Mouse (Mus musculus) small intestine, adult 2 months (tissue): Measurements from ENCODE around the gene 2210011C24Rik. TPM values are rescaled to one million over a fixed set of nuclear protein-coding genes. Genes with fewer than 3 reads are reported as not detected.

Experiments used
- H3K27ac ChIP-seq: fragments of 200-500 bp; 2 replicates; pipeline ENCODE4 v1.5.1; 2012; ENCODE audit warnings: low read depth, low read length, control low read depth, inconsistent platforms; ENCODE audit not compliant: insufficient read depth
- H3K27me3 ChIP-seq: fragments of 200-500 bp; 2 replicates; pipeline ENCODE4 v1.6.1; 2012; ENCODE audit warnings: mild to moderate bottlenecking, moderate library complexity, low read length, inconsistent platforms; ENCODE audit not compliant: control insufficient read depth, insufficient read depth
- H3K36me3 ChIP-seq: fragments of 200-500 bp; 2 replicates; pipeline ENCODE4 v1.6.1; 2012; ENCODE audit warnings: mild to moderate bottlenecking, low read length, control low read depth, inconsistent platforms; ENCODE audit not compliant: control insufficient read depth, insufficient read depth
- H3K4me1 ChIP-seq: fragments of 200-500 bp; 2 replicates; pipeline ENCODE4 v1.6.1; 2012; ENCODE audit warnings: low read length, inconsistent platforms, mixed read lengths; ENCODE audit not compliant: control insufficient read depth, insufficient read depth, insufficient read length
- H3K4me3 ChIP-seq: fragments of 200-500 bp; 2 replicates; pipeline ENCODE4 v1.5.1; 2012; ENCODE audit warnings: low read depth, mild to moderate bottlenecking, control low read depth, inconsistent platforms, low read length, moderate library complexity
- CTCF ChIP-seq: fragments of 200-500 bp; IDR thresholded peaks from 2 replicates; pipeline ENCODE4 v1.5.1; 2012; ENCODE audit warnings: low read depth, mild to moderate bottlenecking, control low read depth, inconsistent platforms, low read length, moderate library complexity, mixed read lengths; ENCODE audit not compliant: insufficient replicate concordance, insufficient read length; ENCODE audit errors: extremely low read depth
- POLR2A ChIP-seq: fragments of 200-500 bp; IDR thresholded peaks from 2 replicates; pipeline ENCODE4 v1.6.1; 2012; ENCODE audit warnings: low read depth, mild to moderate bottlenecking, control low read depth, inconsistent platforms, low read length, moderate library complexity
- WGBS: fragments of 180-500 bp; shearing (Covaris S2); methylation state at CpG from one replicate; pipeline ENCODE4 v1.1.7; 2018; 5-methylcytosine and 5-hydroxymethylcytosine counted together
- polyA plus RNA-seq: library from polyadenylated mRNA; depleted of rRNA; stranded (reverse); fragments of >200 nt; gene quantifications from 2 replicates; pipeline ENCODE4 v1.2.3, GENCODE M21; 2012; rRNA removed

Gene 2210011C24Rik
- polyA plus RNA-seq, 1 experiment = 13.5 TPM

- 1% methylated on average over 93 of the region's 94 CpGs for WGBS
- Histone ChIP-seq H3K4me1 (peaks cover 12% of the 10 kb centered on the region; the same call in 1 of the 2 replicates), H3K27me3 (no peaks in the 10 kb centered on the region), H3K27ac (peak within 1 kb of the TSS; percentile 62), H3K36me3 (no peaks in the 10 kb centered on the region), H3K4me3 (peak within 1 kb of the TSS; percentile 95)
- TF ChIP-seq POLR2A (0 out of 2 replicates have a peak, but pooled peaks have one; percentile 58), CTCF (no peak)
Observed at GRCm38 (mm10) chr8:83972150-83973120, 39.5 kb downstream of the 2210011C24Rik start, which contains the start of gene Prkaca. Prkaca (plus strand) TSS chr8:83972993.

GRCm38 (mm10) chr8:83971661-83972060 lies 40.3 kb downstream of the 2210011C24Rik start:
- peak overlapping the region; percentile 62 for H3K27ac ChIP-seq
- H3K4me1 ChIP-seq = 0 out of 2 replicates have a peak, but pooled peaks cover 9% of the 10 kb centered on the region
- WGBS = 73% methylated on average over 6 of the region's 6 CpGs

GRCm38 (mm10) chr8:83971121-83971520 lies 40.9 kb downstream of the 2210011C24Rik start:
- H3K4me3 ChIP-seq = no peak overlapping the region
- H3K36me3 ChIP-seq = 0 out of 2 replicates have a peak, but pooled peaks cover 2% of the 10 kb centered on the region
- H3K27ac ChIP-seq = no peak overlapping the region
- WGBS = 89% methylated on average over 4 of the region's 4 CpGs
- H3K27me3 ChIP-seq = no peaks in the 10 kb centered on the region
- no peak for TF ChIP-seq POLR2A
- TF ChIP-seq CTCF = no peak
- 0 out of 2 replicates have a peak, but pooled peaks cover 9% of the 10 kb centered on the region for H3K4me1 ChIP-seq

More at GRCm38 (mm10) chr8:83971661-83972060, 40.3 kb downstream of the 2210011C24Rik start:
- Histone ChIP-seq H3K36me3 (0 out of 2 replicates have a peak, but pooled peaks cover 1% of the 10 kb centered on the region), H3K27me3 (no peaks in the 10 kb centered on the region), H3K4me3 (no peak overlapping the region)
- TF ChIP-seq CTCF = no peak
- no peak for TF ChIP-seq POLR2A

DNA sequence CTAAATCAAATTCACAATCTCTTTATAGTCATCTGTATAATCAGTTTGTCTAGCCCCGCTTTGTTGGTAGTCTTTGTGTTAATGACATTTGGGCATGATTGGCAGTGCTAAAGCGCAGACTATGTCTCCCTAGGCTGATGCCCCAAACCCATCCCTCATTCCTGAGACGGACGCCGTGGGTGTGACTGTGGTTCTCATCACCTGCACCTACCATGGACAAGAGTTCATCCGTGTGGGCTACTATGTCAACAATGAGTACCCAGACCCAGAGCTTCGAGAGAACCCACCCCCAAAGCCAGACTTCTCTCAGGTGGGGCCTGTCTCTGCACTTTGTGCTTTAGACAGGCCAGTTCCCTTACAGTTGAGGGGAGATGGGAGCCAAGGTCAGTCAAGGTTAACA lies 44.3 kb downstream of the 2210011C24Rik start:
- Histone ChIP-seq H3K4me3 (no peak overlapping the region), H3K4me1 (0 out of 2 replicates have a peak, but pooled peaks cover 2% of the 10 kb centered on the region), H3K27me3 (no peaks in the 10 kb centered on the region), H3K36me3 (0 out of 2 replicates have a peak, but pooled peaks cover 2% of the 10 kb centered on the region), H3K27ac (no peak overlapping the region)
- 92% methylated on average over 7 of the region's 7 CpGs for WGBS
- TF ChIP-seq POLR2A (no peak), CTCF (no peak)

DNA sequence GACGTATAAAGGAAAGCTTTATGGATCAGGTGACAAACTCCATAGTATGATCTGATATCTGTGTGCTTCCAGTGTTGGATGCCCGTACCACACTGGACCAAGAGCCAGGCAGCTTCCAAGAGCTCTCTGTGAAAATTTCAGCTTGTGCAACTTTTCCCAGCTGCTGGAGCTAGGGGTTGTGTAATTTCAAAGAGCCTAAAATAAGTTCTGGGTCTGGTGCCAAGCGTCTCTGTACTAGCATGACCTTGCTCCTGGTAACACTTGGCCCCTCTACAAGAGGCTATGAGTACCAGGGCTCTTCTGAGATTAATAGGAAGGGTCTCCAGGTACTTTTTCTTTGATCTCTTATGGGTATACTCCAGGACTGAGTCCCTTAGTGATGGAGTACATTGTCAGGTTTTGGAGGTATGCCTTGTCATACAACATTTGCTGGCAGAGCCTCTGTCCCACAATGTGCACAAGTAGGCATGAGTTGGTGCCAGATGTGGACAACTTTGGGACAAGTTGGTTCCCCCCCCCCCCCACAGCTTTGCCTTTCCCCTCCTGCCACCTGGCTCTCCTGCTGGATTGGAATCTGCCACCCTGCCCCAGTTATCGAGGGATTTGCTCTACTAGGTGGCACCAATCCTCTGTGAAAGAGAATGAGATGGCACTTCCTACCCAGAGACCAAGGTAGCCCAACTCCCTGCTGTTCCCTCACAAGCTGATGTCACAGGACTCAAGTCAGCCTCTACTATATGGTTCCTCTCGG lies 47.8 kb downstream of the 2210011C24Rik start:
- H3K4me3 ChIP-seq = no peak overlapping the region
- no peaks in the 10 kb centered on the region for H3K4me1 ChIP-seq
- TF ChIP-seq POLR2A = no peak
- no peak for TF ChIP-seq CTCF
- 86% methylated on average over 5 of the region's 5 CpGs for whole genome bisulfite sequencing
- H3K27me3 ChIP-seq = no peaks in the 10 kb centered on the region
- 0 out of 2 replicates have a peak, but pooled peaks cover 2% of the 10 kb centered on the region for H3K36me3 ChIP-seq
- no peak overlapping the region for H3K27ac ChIP-seq

Other genes with a start within 250 kb of the 2210011C24Rik start
- gene Adgrl1, start 112.1 kb downstream of the 2210011C24Rik start, polyA plus RNA-seq = 16.0 and 19.1 TPM in 2 replicates
- 0.43 and 0.44 TPM in 2 replicates for gene Gm10644, start 57.0 kb downstream of the 2210011C24Rik start, polyA plus RNA-seq
- gene Asf1b, start 56.7 kb downstream of the 2210011C24Rik start, polyA plus RNA-seq = 7.8 and 22.1 TPM in 2 replicates
- gene Prkaca, start 39.2 kb downstream of the 2210011C24Rik start, polyA plus RNA-seq = 21.8 and 43.8 TPM in 2 replicates
- 17.1 and 35.1 TPM in 2 replicates for gene Samd1, start 14.5 kb downstream of the 2210011C24Rik start, polyA plus RNA-seq
- 0.30 and 0.91 TPM in 2 replicates for gene 1700067K01Rik, start 10.7 kb downstream of the 2210011C24Rik start, polyA plus RNA-seq
- gene Palm3, start 9.3 kb upstream of the 2210011C24Rik start, polyA plus RNA-seq = 0.11 and 0.15 TPM in 2 replicates
- gene Il27ra, start 30.4 kb upstream of the 2210011C24Rik start, polyA plus RNA-seq = 2.3 and 5.5 TPM in 2 replicates
- gene Rln3, start 32.8 kb upstream of the 2210011C24Rik start, polyA plus RNA-seq = 0.96 and 0.99 TPM in 2 replicates
- gene Gm10643, start 53.0 kb upstream of the 2210011C24Rik start, polyA plus RNA-seq = 0.48 TPM in 1 of 2 replicates, not detected in the other
- 23.2 and 42.2 TPM in 2 replicates for gene Rfx1, start 54.7 kb upstream of the 2210011C24Rik start, polyA plus RNA-seq
- 37.4 and 108 TPM in 2 replicates for gene Dcaf15, start 92.6 kb upstream of the 2210011C24Rik start, polyA plus RNA-seq
- gene Podnl1, start 113.8 kb upstream of the 2210011C24Rik start, polyA plus RNA-seq = 3.8 and 12.7 TPM in 2 replicates
- 21.0 and 50.8 TPM in 2 replicates for gene Cc2d1a, start 135.8 kb upstream of the 2210011C24Rik start, polyA plus RNA-seq
- 0.05 and 0.22 TPM in 2 replicates for gene 4930432K21Rik, start 135.9 kb upstream of the 2210011C24Rik start, polyA plus RNA-seq
- gene Nanos3, start 173.0 kb upstream of the 2210011C24Rik start, polyA plus RNA-seq = 0.22 and 0.62 TPM in 2 replicates
- gene Zswim4, start 224.9 kb upstream of the 2210011C24Rik start, polyA plus RNA-seq = 8.1 and 30.0 TPM in 2 replicates
- gene D8Ertd738e, start 237.5 kb upstream of the 2210011C24Rik start, polyA plus RNA-seq = 46.2 and 63.5 TPM in 2 replicates
- 66.7 and 76.0 TPM in 2 replicates for gene Mri1, start 245.2 kb upstream of the 2210011C24Rik start, polyA plus RNA-seq